Mouse (Mus musculus): ENCODE measurements at regions not wholly inside any gene's neighbourhood (a gene's known extent, or its start where the extent isn't known, plus 50 kb on each side); places are given as distances from the start of the nearest gene placed in this dataset.
"Not testable (repeated sequence)": the region's sequence is repeated elsewhere in the genome, so short reads cannot be mapped to it uniquely, and the experiment has no call there.

GRCm38 (mm10) chr5:116991461-116991860 lies 124.5 kb downstream of the Suds3 start:
- H3K4me3 ChIP-seq (ENCODE audit: low read depth, low read length), result no peak overlapping the region
- WGBS, result 77% methylated on average over 6 of the region's 6 CpGs
- no peak for ATAC-seq
- H3K27me3 ChIP-seq (replicated peaks; ENCODE audit: control insufficient read depth, insufficient read depth, low read length), result no peaks in the 10 kb centered on the region
- no peak overlapping the region for H3K9ac ChIP-seq (ENCODE audit: low read length)
- no peaks in the 10 kb centered on the region for H3K9me3 ChIP-seq (replicated peaks; ENCODE audit: control insufficient read depth, low read length)
- no peaks in the 10 kb centered on the region for H3K4me1 ChIP-seq (ENCODE audit: control insufficient read depth, insufficient read depth, low read length)
- no peak overlapping the region for H3K4me2 ChIP-seq (ENCODE audit: low read length)
- DNase-seq (ENCODE audit: low spot score), result no peak
- no peak overlapping the region for H3K27ac ChIP-seq (ENCODE audit: low read depth, low read length)
- H3K36me3 ChIP-seq (ENCODE audit: control insufficient read depth, insufficient read depth, low read length), result no peaks in the 10 kb centered on the region

GRCm38 (mm10) chr5:116971474-116971873 lies 144.4 kb downstream of the Suds3 start:
- ATAC-seq, result not testable (repeated sequence)
- 91% methylated on average over 4 of the region's 4 CpGs for WGBS

GRCm38 (mm10) chr5:116964171-116964570 lies 151.7 kb downstream of the Suds3 start:
- no peak overlapping the region for H3K4me3 ChIP-seq (ENCODE audit: low read depth, low read length)
- peak; percentile 78 for DNase-seq (ENCODE audit: low spot score)
- no peak overlapping the region for H3K27ac ChIP-seq (ENCODE audit: low read depth, low read length)
- H3K4me2 ChIP-seq (ENCODE audit: low read length), result no peak overlapping the region
- no peaks in the 10 kb centered on the region for H3K4me1 ChIP-seq (ENCODE audit: control insufficient read depth, insufficient read depth, low read length)
- H3K36me3 ChIP-seq (ENCODE audit: control insufficient read depth, insufficient read depth, low read length), result no peaks in the 10 kb centered on the region
- 28% methylated on average over 7 of the region's 7 CpGs for WGBS
- no peak overlapping the region for H3K9ac ChIP-seq (ENCODE audit: low read length)
- no peaks in the 10 kb centered on the region for H3K9me3 ChIP-seq (replicated peaks; ENCODE audit: control insufficient read depth, low read length)
- H3K27me3 ChIP-seq (replicated peaks; ENCODE audit: control insufficient read depth, insufficient read depth, low read length), result no peaks in the 10 kb centered on the region
- no peak for ATAC-seq

More at GRCm38 (mm10) chr5:116971474-116971873, 144.4 kb downstream of the Suds3 start:
- H3K9me3 ChIP-seq (replicated peaks; ENCODE audit: control insufficient read depth, low read length); H3K27me3 ChIP-seq (replicated peaks; ENCODE audit: control insufficient read depth, insufficient read depth, low read length); DNase-seq (ENCODE audit: low spot score); H3K9ac ChIP-seq (ENCODE audit: low read length); H3K27ac ChIP-seq (ENCODE audit: low read depth, low read length); H3K4me1 ChIP-seq (ENCODE audit: control insufficient read depth, insufficient read depth, low read length); H3K4me2 ChIP-seq (ENCODE audit: low read length); H3K4me3 ChIP-seq (ENCODE audit: low read depth, low read length); H3K36me3 ChIP-seq (ENCODE audit: control insufficient read depth, insufficient read depth, low read length): not testable (repeated sequence)

GRCm38 (mm10) chr5:116963106-116963505 lies 152.8 kb downstream of the Suds3 start:
- Histone ChIP-seq H3K4me3 (ENCODE audit: low read depth, low read length) (no peak overlapping the region), H3K36me3 (ENCODE audit: control insufficient read depth, insufficient read depth, low read length) (no peaks in the 10 kb centered on the region), H3K9me3 (replicated peaks; ENCODE audit: control insufficient read depth, low read length) (no peaks in the 10 kb centered on the region), H3K4me2 (ENCODE audit: low read length) (no peak overlapping the region), H3K27me3 (replicated peaks; ENCODE audit: control insufficient read depth, insufficient read depth, low read length) (no peaks in the 10 kb centered on the region), H3K4me1 (ENCODE audit: control insufficient read depth, insufficient read depth, low read length) (no peaks in the 10 kb centered on the region), H3K9ac (ENCODE audit: low read length) (no peak overlapping the region), H3K27ac (ENCODE audit: low read depth, low read length) (no peak overlapping the region)
- ATAC-seq (no peak), DNase-seq (ENCODE audit: low spot score) (no peak)
- 78% methylated on average over 2 of the region's 2 CpGs for WGBS

- H3K9ac ChIP-seq (ENCODE audit: low read length), result no peak overlapping the region
- no peak overlapping the region for H3K4me2 ChIP-seq (ENCODE audit: low read length)
- H3K9me3 ChIP-seq (replicated peaks; ENCODE audit: control insufficient read depth, low read length), result no peaks in the 10 kb centered on the region
- no peak overlapping the region for H3K4me3 ChIP-seq (ENCODE audit: low read depth, low read length)
- 85% methylated on average over 8 of the region's 8 CpGs for WGBS
- DNase-seq (ENCODE audit: low spot score), result no peak
- ATAC-seq, result no peak
- H3K27ac ChIP-seq (ENCODE audit: low read depth, low read length), result no peak overlapping the region
- H3K36me3 ChIP-seq (ENCODE audit: control insufficient read depth, insufficient read depth, low read length), result no peaks in the 10 kb centered on the region
- no peaks in the 10 kb centered on the region for H3K27me3 ChIP-seq (replicated peaks; ENCODE audit: control insufficient read depth, insufficient read depth, low read length)
- no peaks in the 10 kb centered on the region for H3K4me1 ChIP-seq (ENCODE audit: control insufficient read depth, insufficient read depth, low read length)
These were observed 155.9 kb downstream of the Suds3 start for GRCm38 (mm10) chr5:116960041-116960440.

- H3K27ac ChIP-seq (ENCODE audit: low read depth, low read length), result no peak overlapping the region
- H3K36me3 ChIP-seq (ENCODE audit: control insufficient read depth, insufficient read depth, low read length), result no peaks in the 10 kb centered on the region
- no peaks in the 10 kb centered on the region for H3K27me3 ChIP-seq (replicated peaks; ENCODE audit: control insufficient read depth, insufficient read depth, low read length)
- H3K4me3 ChIP-seq (ENCODE audit: low read depth, low read length), result no peak overlapping the region
- H3K4me1 ChIP-seq (ENCODE audit: control insufficient read depth, insufficient read depth, low read length), result no peaks in the 10 kb centered on the region
- no peak for DNase-seq (ENCODE audit: low spot score)
- no peaks in the 10 kb centered on the region for H3K9me3 ChIP-seq (replicated peaks; ENCODE audit: control insufficient read depth, low read length)
- H3K9ac ChIP-seq (ENCODE audit: low read length), result no peak overlapping the region
- H3K4me2 ChIP-seq (ENCODE audit: low read length), result no peak overlapping the region
- no peak for ATAC-seq
- WGBS, result 88% methylated on average over 5 of the region's 5 CpGs
These were observed 157.8 kb downstream of the Suds3 start for GRCm38 (mm10) chr5:116958141-116958540.

- no peak overlapping the region for H3K4me2 ChIP-seq (ENCODE audit: low read length)
- WGBS, result 61% methylated on average over 13 of the region's 13 CpGs
- H3K36me3 ChIP-seq (ENCODE audit: control insufficient read depth, insufficient read depth, low read length), result no peaks in the 10 kb centered on the region
- ATAC-seq (no peak), DNase-seq (ENCODE audit: low spot score) (peak; percentile 40)
- H3K27me3 ChIP-seq (replicated peaks; ENCODE audit: control insufficient read depth, insufficient read depth, low read length), result no peaks in the 10 kb centered on the region
- H3K4me1 ChIP-seq (ENCODE audit: control insufficient read depth, insufficient read depth, low read length), result no peaks in the 10 kb centered on the region
- H3K9me3 ChIP-seq (replicated peaks; ENCODE audit: control insufficient read depth, low read length), result no peaks in the 10 kb centered on the region
- no peak overlapping the region for H3K9ac ChIP-seq (ENCODE audit: low read length)
- H3K4me3 ChIP-seq (ENCODE audit: low read depth, low read length), result no peak overlapping the region
- no peak overlapping the region for H3K27ac ChIP-seq (ENCODE audit: low read depth, low read length)
These were observed 159.3 kb downstream of the Suds3 start for GRCm38 (mm10) chr5:116956572-116956971.

- no peak overlapping the region for H3K4me2 ChIP-seq (ENCODE audit: low read length)
- H3K4me1 ChIP-seq (ENCODE audit: control insufficient read depth, insufficient read depth, low read length), result no peaks in the 10 kb centered on the region
- H3K36me3 ChIP-seq (ENCODE audit: control insufficient read depth, insufficient read depth, low read length), result no peaks in the 10 kb centered on the region
- H3K9ac ChIP-seq (ENCODE audit: low read length), result no peak overlapping the region
- DNase-seq (ENCODE audit: low spot score) (no peak), ATAC-seq (no peak)
- no peak overlapping the region for H3K27ac ChIP-seq (ENCODE audit: low read depth, low read length)
- H3K27me3 ChIP-seq (replicated peaks; ENCODE audit: control insufficient read depth, insufficient read depth, low read length), result no peaks in the 10 kb centered on the region
- no peaks in the 10 kb centered on the region for H3K9me3 ChIP-seq (replicated peaks; ENCODE audit: control insufficient read depth, low read length)
- H3K4me3 ChIP-seq (ENCODE audit: low read depth, low read length), result no peak overlapping the region
- WGBS, result 9% methylated on average over 4 of the region's 4 CpGs
These were observed 165.5 kb downstream of the Suds3 start for GRCm38 (mm10) chr5:116950280-116950881.

- DNase-seq (ENCODE audit: low spot score) (no peak), ATAC-seq (no peak)
- no peaks in the 10 kb centered on the region for H3K4me1 ChIP-seq (ENCODE audit: control insufficient read depth, insufficient read depth, low read length)
- no peak overlapping the region for H3K27ac ChIP-seq (ENCODE audit: low read depth, low read length)
- H3K9ac ChIP-seq (ENCODE audit: low read length), result no peak overlapping the region
- 76% methylated on average over 5 of the region's 5 CpGs for WGBS
- H3K4me3 ChIP-seq (ENCODE audit: low read depth, low read length), result no peak overlapping the region
- no peaks in the 10 kb centered on the region for H3K36me3 ChIP-seq (ENCODE audit: control insufficient read depth, insufficient read depth, low read length)
- no peak overlapping the region for H3K4me2 ChIP-seq (ENCODE audit: low read length)
- H3K9me3 ChIP-seq (replicated peaks; ENCODE audit: control insufficient read depth, low read length), result no peaks in the 10 kb centered on the region
- H3K27me3 ChIP-seq (replicated peaks; ENCODE audit: control insufficient read depth, insufficient read depth, low read length), result no peaks in the 10 kb centered on the region
These were observed 181.3 kb downstream of the Suds3 start for GRCm38 (mm10) chr5:116934585-116934984.
